Mouse (Mus musculus) midbrain, embryonic 14.5 days (tissue): ENCODE measurements at regions not wholly inside any gene's neighbourhood (a gene's known extent, or its start where the extent isn't known, plus 50 kb on each side); places are given as distances from the start of the nearest gene placed in this dataset.
A peak's percentile ranks its signal among the peaks of the same experiment; 100 is the strongest.

ENCODE experiments used
- ATAC-seq: fragments of 200-750 bp; cut with Nextera tagmentation; 2 replicates; pipeline ENCODE4 v1.8.0; 2017; ENCODE audit warnings: moderate number of reproducible peaks, moderate library complexity; ENCODE audit not compliant: low FRiP score, low TSS enrichment
- DNase-seq: peaks from one replicate; pipeline ENCODE4 v3.0.0-alpha.2; 2015
- H3K27ac ChIP-seq: fragments of 300-500 bp; sonication (generic); replicated peaks from 2 replicates; pipeline ENCODE4 v1.5.1; 2014; ENCODE audit warnings: mild to moderate bottlenecking, low read depth, low read length, moderate library complexity
- H3K27me3 ChIP-seq: fragments of 300-500 bp; sonication (generic); 2 replicates; pipeline ENCODE4 v1.6.1; 2014; ENCODE audit warnings: low read length, control low read depth, mixed read lengths; ENCODE audit not compliant: control insufficient read depth, insufficient read depth
- H3K36me3 ChIP-seq: fragments of 300-500 bp; sonication (generic); 2 replicates; pipeline ENCODE4 v1.6.1; 2014; ENCODE audit warnings: low read length, control low read depth; ENCODE audit not compliant: control insufficient read depth, insufficient read depth
- H3K4me1 ChIP-seq: fragments of 300-500 bp; sonication (generic); 2 replicates; pipeline ENCODE4 v1.6.1; 2014; ENCODE audit warnings: mild to moderate bottlenecking, antibody characterized with exemption, low read length, control low read depth; ENCODE audit not compliant: control insufficient read depth, insufficient read depth
- H3K4me2 ChIP-seq: fragments of 300-500 bp; sonication (generic); 2 replicates; pipeline ENCODE4 v1.6.1; 2014; ENCODE audit warnings: mild to moderate bottlenecking, low read length, moderate library complexity
- H3K4me3 ChIP-seq: fragments of 300-500 bp; sonication (generic); replicated peaks from 2 replicates; pipeline ENCODE4 v1.5.1; 2014; ENCODE audit warnings: low read depth, low read length
- H3K9ac ChIP-seq: fragments of 300-500 bp; sonication (generic); replicated peaks from 2 replicates; pipeline ENCODE4 v1.6.1; 2014; ENCODE audit warnings: mild to moderate bottlenecking, low read length, moderate library complexity
- H3K9me3 ChIP-seq: fragments of 300-500 bp; sonication (generic); 2 replicates; pipeline ENCODE4 v1.6.1; 2016; ENCODE audit warnings: low read length, control low read depth, mixed read lengths; ENCODE audit not compliant: control insufficient read depth
- WGBS: fragments of 180-500 bp; shearing (Covaris S2); extraction: QIAGEN DNeasy Blood & Tissue Kit; methylation state at CpG from one replicate; pipeline ENCODE4 v1.1.7; 2014; 5-methylcytosine and 5-hydroxymethylcytosine counted together

- Histone ChIP-seq H3K9me3 (no peaks in the 10 kb centered on the region), H3K36me3 (no peaks in the 10 kb centered on the region), H3K9ac (no peak overlapping the region), H3K4me3 (no peak overlapping the region), H3K27ac (no peak overlapping the region), H3K4me2 (no peak overlapping the region), H3K27me3 (no peaks in the 10 kb centered on the region), H3K4me1 (no peaks in the 10 kb centered on the region)
- WGBS: 95% methylated on average over 2 of the region's 2 CpGs
- DNase-seq (no peak), ATAC-seq (no peak)
Observed at GRCm38 (mm10) chr14:54040644-54041043, 213.3 kb downstream of the Dad1 start.

GRCm38 (mm10) chr14:54034516-54034915, 219.4 kb downstream of the Dad1 start:
- no peak for DNase-seq
- H3K4me2 ChIP-seq: no peak overlapping the region
- H3K4me3 ChIP-seq: no peak overlapping the region
- H3K27me3 ChIP-seq: no peaks in the 10 kb centered on the region
- WGBS: 79% methylated on average over 2 of the region's 2 CpGs
- no peaks in the 10 kb centered on the region for H3K4me1 ChIP-seq
- no peak overlapping the region for H3K27ac ChIP-seq
- no peaks in the 10 kb centered on the region for H3K9me3 ChIP-seq
- no peak for ATAC-seq
- H3K9ac ChIP-seq: no peak overlapping the region
- H3K36me3 ChIP-seq: no peaks in the 10 kb centered on the region

- Histone ChIP-seq H3K36me3 (no peaks in the 10 kb centered on the region), H3K9ac (no peak overlapping the region), H3K27me3 (no peaks in the 10 kb centered on the region), H3K4me2 (no peak overlapping the region), H3K4me3 (no peak overlapping the region), H3K4me1 (no peaks in the 10 kb centered on the region), H3K27ac (no peak overlapping the region), H3K9me3 (no peaks in the 10 kb centered on the region)
- DNase-seq (no peak), ATAC-seq (no peak)
- 80% methylated on average over 4 of the region's 4 CpGs for WGBS
Observed at GRCm38 (mm10) chr14:54023552-54023951, 230.4 kb downstream of the Dad1 start.

GRCm38 (mm10) chr14:54021443-54021842, 232.5 kb downstream of the Dad1 start:
- Histone ChIP-seq H3K4me2 (no peak overlapping the region), H3K27me3 (no peaks in the 10 kb centered on the region), H3K9me3 (no peaks in the 10 kb centered on the region), H3K4me3 (no peak overlapping the region), H3K4me1 (no peaks in the 10 kb centered on the region), H3K9ac (no peak overlapping the region), H3K36me3 (no peaks in the 10 kb centered on the region), H3K27ac (no peak overlapping the region)
- ATAC-seq (no peak), DNase-seq (no peak)
- WGBS: 94% methylated on average over 6 of the region's 6 CpGs

GRCm38 (mm10) chr14:54014628-54015027, 239.3 kb downstream of the Dad1 start:
- no peak overlapping the region for H3K9ac ChIP-seq
- no peak overlapping the region for H3K27ac ChIP-seq
- 87% methylated on average over 10 of the region's 10 CpGs for WGBS
- ATAC-seq: no peak
- no peaks in the 10 kb centered on the region for H3K4me1 ChIP-seq
- H3K27me3 ChIP-seq: no peaks in the 10 kb centered on the region
- DNase-seq: no peak
- H3K9me3 ChIP-seq: no peaks in the 10 kb centered on the region
- H3K4me2 ChIP-seq: no peak overlapping the region
- H3K36me3 ChIP-seq: no peaks in the 10 kb centered on the region
- H3K4me3 ChIP-seq: no peak overlapping the region

GRCm38 (mm10) chr14:54002083-54002482, 251.8 kb downstream of the Dad1 start:
- Histone ChIP-seq H3K36me3 (no peaks in the 10 kb centered on the region), H3K4me2 (no peak overlapping the region), H3K9ac (no peak overlapping the region), H3K9me3 (no peaks in the 10 kb centered on the region), H3K27me3 (no peaks in the 10 kb centered on the region), H3K4me3 (no peak overlapping the region), H3K27ac (no peak overlapping the region), H3K4me1 (no peaks in the 10 kb centered on the region)
- ATAC-seq (no peak), DNase-seq (no peak)
- WGBS: 91% methylated on average over 1 of the region's 1 CpGs

GRCm38 (mm10) chr14:54000527-54000926, 253.4 kb downstream of the Dad1 start:
- no peak overlapping the region for H3K4me2 ChIP-seq
- WGBS: 80% methylated on average over 5 of the region's 5 CpGs
- H3K4me3 ChIP-seq: no peak overlapping the region
- no peaks in the 10 kb centered on the region for H3K4me1 ChIP-seq
- H3K36me3 ChIP-seq: no peaks in the 10 kb centered on the region
- no peaks in the 10 kb centered on the region for H3K9me3 ChIP-seq
- no peak overlapping the region for H3K9ac ChIP-seq
- DNase-seq (no peak), ATAC-seq (no peak)
- no peak overlapping the region for H3K27ac ChIP-seq
- no peaks in the 10 kb centered on the region for H3K27me3 ChIP-seq

- no peak for ATAC-seq
- H3K27ac ChIP-seq: no peak overlapping the region
- 77% methylated on average over 2 of the region's 2 CpGs for WGBS
Observed at GRCm38 (mm10) chr14:53993427-53993826, 260.5 kb downstream of the Dad1 start.

GRCm38 (mm10) chr14:53992712-53993286, 261.1 kb downstream of the Dad1 start:
- Histone ChIP-seq H3K27me3 (no peaks in the 10 kb centered on the region), H3K4me1 (0 out of 2 replicates have a peak, but pooled peaks cover 4% of the 10 kb centered on the region), H3K36me3 (no peaks in the 10 kb centered on the region), H3K9me3 (no peaks in the 10 kb centered on the region), H3K9ac (no peak overlapping the region), H3K4me3 (no peak overlapping the region), H3K4me2 (no peak overlapping the region), H3K27ac (no peak overlapping the region)
- peak; percentile 37 for DNase-seq
- WGBS: 25% methylated on average over 11 of the region's 11 CpGs
- no peak for ATAC-seq

More at GRCm38 (mm10) chr14:53993427-53993826, 260.5 kb downstream of the Dad1 start:
- Histone ChIP-seq H3K9ac (no peak overlapping the region), H3K4me1 (0 out of 2 replicates have a peak, but pooled peaks cover 4% of the 10 kb centered on the region), H3K27me3 (no peaks in the 10 kb centered on the region), H3K4me2 (no peak overlapping the region), H3K4me3 (no peak overlapping the region), H3K9me3 (no peaks in the 10 kb centered on the region), H3K36me3 (no peaks in the 10 kb centered on the region)
- no peak for DNase-seq
